Mouse (Mus musculus) kidney, embryonic 15.5 days (tissue): ENCODE measurements around the gene Ammecr1. TPM values are rescaled to one million over a fixed set of nuclear protein-coding genes. Genes with fewer than 3 reads are reported as not detected.

ENCODE experiments used
- ATAC-seq: fragments of 200-750 bp; cut with Nextera tagmentation; replicated peaks from 2 replicates; pipeline ENCODE4 v1.8.0; 2017; ENCODE audit warnings: moderate TSS enrichment; ENCODE audit not compliant: low FRiP score
- H3K27ac ChIP-seq: fragments of 300-500 bp; sonication (generic); 2 replicates; pipeline ENCODE4 v1.5.1; 2015; ENCODE audit warnings: mild to moderate bottlenecking, inconsistent platforms
- H3K27me3 ChIP-seq: fragments of 300-500 bp; sonication (generic); 2 replicates; pipeline ENCODE4 v1.6.1; 2015; ENCODE audit warnings: inconsistent platforms
- H3K36me3 ChIP-seq: fragments of 300-500 bp; sonication (generic); 2 replicates; pipeline ENCODE4 v1.6.1; 2015; ENCODE audit warnings: inconsistent platforms
- H3K4me1 ChIP-seq: fragments of 300-500 bp; sonication (generic); 2 replicates; pipeline ENCODE4 v1.6.1; 2015; ENCODE audit warnings: inconsistent platforms
- H3K4me2 ChIP-seq: fragments of 300-500 bp; sonication (generic); 2 replicates; pipeline ENCODE4 v1.6.1; 2015; ENCODE audit warnings: moderate library complexity, mild to moderate bottlenecking, inconsistent platforms
- H3K4me3 ChIP-seq: fragments of 300-500 bp; sonication (generic); replicated peaks from 2 replicates; pipeline ENCODE4 v1.5.1; 2015; ENCODE audit warnings: mild to moderate bottlenecking, inconsistent platforms
- H3K9ac ChIP-seq: fragments of 300-500 bp; sonication (generic); 2 replicates; pipeline ENCODE4 v1.6.1; 2015; ENCODE audit warnings: mild to moderate bottlenecking, inconsistent platforms
- H3K9me3 ChIP-seq: fragments of 300-500 bp; sonication (generic); replicated peaks from 2 replicates; pipeline ENCODE4 v1.6.1; 2016; ENCODE audit warnings: inconsistent platforms
- WGBS: fragments of 180-500 bp; shearing (Covaris S2); methylation state at CpG from one replicate; pipeline ENCODE4 v1.1.7; 2015; ENCODE audit warnings: mixed read lengths; 5-methylcytosine and 5-hydroxymethylcytosine counted together
- microRNA-seq: library from miRNA; unstranded; fragments of <30 nt; microRNA quantifications from one replicate; pipeline ENCODE4, GENCODE M21; 2016
- polyA plus RNA-seq: library from polyadenylated mRNA; unstranded; fragments of >200 nt; fragmentation: Nextera tagmentation; extraction: Ambion mirVana; gene quantifications from 2 replicates; pipeline ENCODE4 v1.2.1, GENCODE M21; 2015

The Ammecr1 gene
- polyA plus RNA-seq, 1 experiment from 2014 or later: 11.3 TPM

DNA sequence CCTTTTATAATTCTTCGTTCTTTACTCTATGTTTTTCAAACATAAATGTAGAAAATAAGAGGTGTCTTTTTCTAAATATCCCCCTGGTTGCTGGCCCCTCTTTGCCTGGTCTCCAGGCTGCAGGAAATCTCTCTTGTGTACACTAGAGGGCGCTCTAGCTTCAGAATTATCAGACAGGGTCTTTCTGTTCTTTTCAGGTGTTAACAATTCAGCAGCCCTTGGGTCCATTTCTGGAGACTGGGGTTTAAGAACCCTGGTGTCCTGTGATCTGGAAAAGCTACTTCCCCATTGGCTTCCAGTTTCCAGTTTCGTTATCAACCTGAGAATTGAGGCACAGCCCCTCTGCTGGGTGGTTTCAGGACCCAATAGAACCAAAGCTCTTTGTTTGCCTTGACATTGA lies 144.7 kb downstream of the Ammecr1 start:
- no peak overlapping the region for H3K9ac ChIP-seq
- H3K27me3 ChIP-seq: peaks cover 3% of the 10 kb centered on the region; the same call in 1 of the 2 replicates
- H3K4me1 ChIP-seq: no peaks in the 10 kb centered on the region
- no peaks in the 10 kb centered on the region for H3K9me3 ChIP-seq
- H3K36me3 ChIP-seq: no peaks in the 10 kb centered on the region
- H3K4me2 ChIP-seq: no peak overlapping the region
- no peak overlapping the region for H3K4me3 ChIP-seq
- WGBS: 42% methylated on average over 3 of the region's 3 CpGs
- no peak for ATAC-seq
- no peak overlapping the region for H3K27ac ChIP-seq

- Histone ChIP-seq H3K4me2 (no peak overlapping the region), H3K36me3 (no peaks in the 10 kb centered on the region), H3K9me3 (no peaks in the 10 kb centered on the region), H3K27ac (no peak overlapping the region), H3K4me3 (no peak overlapping the region), H3K9ac (no peak overlapping the region), H3K4me1 (no peaks in the 10 kb centered on the region), H3K27me3 (0 out of 2 replicates have a peak, but pooled peaks cover 3% of the 10 kb centered on the region)
- WGBS: 73% methylated on average over 6 of the region's 6 CpGs
- no peak for ATAC-seq
Measured at GRCm38 (mm10) chrX:142821239-142821638, 145.3 kb downstream of the Ammecr1 start.

- Histone ChIP-seq H3K9ac (no peak overlapping the region), H3K9me3 (no peaks in the 10 kb centered on the region), H3K4me1 (no peaks in the 10 kb centered on the region), H3K36me3 (no peaks in the 10 kb centered on the region), H3K4me3 (no peak overlapping the region), H3K4me2 (no peak overlapping the region), H3K27ac (no peak overlapping the region), H3K27me3 (0 out of 2 replicates have a peak, but pooled peaks cover 3% of the 10 kb centered on the region)
- WGBS: 43% methylated on average over 10 of the region's 10 CpGs
- ATAC-seq: no peak
Measured at GRCm38 (mm10) chrX:142818057-142818682, 148.4 kb downstream of the Ammecr1 start.

GRCm38 (mm10) chrX:142813146-142813545 lies 153.4 kb downstream of the Ammecr1 start:
- Histone ChIP-seq H3K4me2 (no peak overlapping the region), H3K4me1 (no peaks in the 10 kb centered on the region), H3K27ac (no peak overlapping the region), H3K36me3 (no peaks in the 10 kb centered on the region), H3K9ac (no peak overlapping the region), H3K27me3 (no peaks in the 10 kb centered on the region), H3K9me3 (no peaks in the 10 kb centered on the region), H3K4me3 (no peak overlapping the region)
- WGBS: 22% methylated on average over 6 of the region's 6 CpGs
- no peak for ATAC-seq

DNA sequence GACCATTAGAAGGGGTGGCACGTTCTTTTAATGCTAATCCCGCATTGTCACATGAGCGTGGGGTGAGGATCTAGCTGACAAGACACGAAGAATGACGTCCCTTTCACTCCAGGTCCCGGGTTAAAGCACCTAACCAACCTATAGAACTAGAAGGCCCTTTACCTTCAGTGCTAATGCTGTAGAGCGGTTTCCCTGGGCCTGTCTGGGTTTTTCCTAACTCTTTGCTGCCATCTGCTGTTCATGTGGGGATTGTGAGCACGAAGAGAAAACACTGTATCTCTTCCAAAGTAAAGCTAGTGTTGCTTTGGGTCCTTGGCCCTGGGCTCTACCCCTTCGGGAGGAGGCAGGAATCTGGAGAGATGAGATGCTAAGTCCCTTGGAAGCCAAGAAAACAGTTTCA lies 158.1 kb downstream of the Ammecr1 start:
- Histone ChIP-seq H3K27ac (no peak overlapping the region), H3K4me3 (no peak overlapping the region), H3K4me1 (peaks cover 10% of the 10 kb centered on the region), H3K36me3 (0 out of 2 replicates have a peak, but pooled peaks cover 2% of the 10 kb centered on the region), H3K9me3 (no peaks in the 10 kb centered on the region), H3K9ac (no peak overlapping the region), H3K27me3 (peaks cover 7% of the 10 kb centered on the region; the same call in 1 of the 2 replicates), H3K4me2 (no peak overlapping the region)
- 43% methylated on average over 9 of the region's 9 CpGs for WGBS
- ATAC-seq: no peak

- ATAC-seq: peak; percentile 55
- Histone ChIP-seq H3K4me2 (no peak overlapping the region), H3K27me3 (peaks cover 7% of the 10 kb centered on the region; the same call in 1 of the 2 replicates)
Measured at GRCm38 (mm10) chrX:142806620-142807061, 159.9 kb downstream of the Ammecr1 start.

GRCm38 (mm10) chrX:142806126-142806525 lies 160.4 kb downstream of the Ammecr1 start:
- peak overlapping the region; percentile 45; the same call in 1 of the 2 replicates for H3K27ac ChIP-seq
- H3K27me3 ChIP-seq: peaks cover 7% of the 10 kb centered on the region; the same call in 1 of the 2 replicates
- H3K9ac ChIP-seq: no peak overlapping the region
- H3K4me1 ChIP-seq: peaks cover 10% of the 10 kb centered on the region
- H3K4me2 ChIP-seq: no peak overlapping the region
- 69% methylated on average over 6 of the region's 6 CpGs for WGBS
- H3K36me3 ChIP-seq: 0 out of 2 replicates have a peak, but pooled peaks cover 2% of the 10 kb centered on the region
- ATAC-seq: 0 out of 2 replicates have a peak, but pooled peaks have one; percentile 11
- H3K9me3 ChIP-seq: no peaks in the 10 kb centered on the region
- H3K4me3 ChIP-seq: no peak overlapping the region

More at GRCm38 (mm10) chrX:142806620-142807061, 159.9 kb downstream of the Ammecr1 start:
- no peaks in the 10 kb centered on the region for H3K9me3 ChIP-seq
- 42% methylated on average over 10 of the region's 10 CpGs for WGBS
- peak overlapping the region; percentile 45; the same call in 1 of the 2 replicates for H3K27ac ChIP-seq
- 0 out of 2 replicates have a peak, but pooled peaks cover 2% of the 10 kb centered on the region for H3K36me3 ChIP-seq
- peaks cover 10% of the 10 kb centered on the region for H3K4me1 ChIP-seq
- no peak overlapping the region for H3K4me3 ChIP-seq
- H3K9ac ChIP-seq: no peak overlapping the region

- Histone ChIP-seq H3K36me3 (0 out of 2 replicates have a peak, but pooled peaks cover 2% of the 10 kb centered on the region), H3K27me3 (peaks cover 7% of the 10 kb centered on the region; the same call in 1 of the 2 replicates), H3K4me2 (no peak overlapping the region), H3K27ac (no peak overlapping the region), H3K9me3 (no peaks in the 10 kb centered on the region), H3K4me1 (peaks cover 10% of the 10 kb centered on the region), H3K4me3 (no peak overlapping the region), H3K9ac (no peak overlapping the region)
- WGBS: 86% methylated on average over 3 of the region's 3 CpGs
- no peak for ATAC-seq
Measured at GRCm38 (mm10) chrX:142804596-142804995, 161.9 kb downstream of the Ammecr1 start.

Small RNAs within 50 kb of the gene (microRNA-seq; reads per million reads assigned to microRNA genes)
- not detected for gene Gm44351

Other genes starting within 250 kb of the Ammecr1 start
- 0.10 and 0.12 TPM in 2 replicates for gene Rtl9, start 132.9 kb upstream of the Ammecr1 start, polyA plus RNA-seq